Mouse (Mus musculus) kidney, embryonic 16.5 days (tissue): ENCODE data around the gene Pnpla7. TPM values are rescaled to one million over a fixed set of nuclear protein-coding genes. Genes with fewer than 3 reads are reported as not detected.
A peak's percentile ranks its signal among the peaks of the same experiment; 100 is the strongest.

ENCODE experiments used
- ATAC-seq: fragments of 200-750 bp; cut with Nextera tagmentation; 2 replicates; pipeline ENCODE4 v1.8.0; 2017; ENCODE audit warnings: moderate TSS enrichment; ENCODE audit not compliant: low FRiP score, low TSS enrichment
- H3K27ac ChIP-seq: fragments of 300-500 bp; sonication (generic); 2 replicates; pipeline ENCODE4 v1.5.1; 2014; ENCODE audit warnings: low read length
- H3K27me3 ChIP-seq: fragments of 300-500 bp; sonication (generic); 2 replicates; pipeline ENCODE4 v1.6.1; 2014; ENCODE audit warnings: low read length, control low read depth, mixed read lengths; ENCODE audit not compliant: insufficient read depth
- H3K36me3 ChIP-seq: fragments of 300-500 bp; sonication (generic); 2 replicates; pipeline ENCODE4 v1.6.1; 2014; ENCODE audit warnings: low read length, control low read depth, mixed read lengths; ENCODE audit not compliant: insufficient read depth
- H3K4me1 ChIP-seq: fragments of 300-500 bp; sonication (generic); 2 replicates; pipeline ENCODE4 v1.6.1; 2014; ENCODE audit warnings: low read length, control low read depth, mixed read lengths; ENCODE audit not compliant: insufficient read depth
- H3K4me2 ChIP-seq: fragments of 300-500 bp; sonication (generic); replicated peaks from 2 replicates; pipeline ENCODE4 v1.6.1; 2014; ENCODE audit warnings: low read depth, low read length
- H3K4me3 ChIP-seq: fragments of 300-500 bp; sonication (generic); 2 replicates; pipeline ENCODE4 v1.5.1; 2014; ENCODE audit warnings: mild to moderate bottlenecking, low read length
- H3K9ac ChIP-seq: fragments of 300-500 bp; sonication (generic); replicated peaks from 2 replicates; pipeline ENCODE4 v1.6.1; 2014; ENCODE audit warnings: low read length
- H3K9me3 ChIP-seq: fragments of 300-500 bp; sonication (generic); 2 replicates; pipeline ENCODE4 v1.6.1; 2016; ENCODE audit warnings: low read length, control low read depth
- WGBS: fragments of 180-500 bp; shearing (Covaris S2); extraction: QIAGEN DNeasy Blood & Tissue Kit; methylation state at CpG from one replicate; pipeline ENCODE4 v1.1.7; 2014; 5-methylcytosine and 5-hydroxymethylcytosine counted together
- polyA plus RNA-seq: library from polyadenylated mRNA; unstranded; fragments of >200 nt; fragmentation: Nextera tagmentation; extraction: Ambion mirVana; gene quantifications from 2 replicates; pipeline ENCODE4 v1.2.1, GENCODE M21; 2015

Gene Pnpla7
- polyA plus RNA-seq = 8.4 and 8.7 TPM in 2 replicates

DNA sequence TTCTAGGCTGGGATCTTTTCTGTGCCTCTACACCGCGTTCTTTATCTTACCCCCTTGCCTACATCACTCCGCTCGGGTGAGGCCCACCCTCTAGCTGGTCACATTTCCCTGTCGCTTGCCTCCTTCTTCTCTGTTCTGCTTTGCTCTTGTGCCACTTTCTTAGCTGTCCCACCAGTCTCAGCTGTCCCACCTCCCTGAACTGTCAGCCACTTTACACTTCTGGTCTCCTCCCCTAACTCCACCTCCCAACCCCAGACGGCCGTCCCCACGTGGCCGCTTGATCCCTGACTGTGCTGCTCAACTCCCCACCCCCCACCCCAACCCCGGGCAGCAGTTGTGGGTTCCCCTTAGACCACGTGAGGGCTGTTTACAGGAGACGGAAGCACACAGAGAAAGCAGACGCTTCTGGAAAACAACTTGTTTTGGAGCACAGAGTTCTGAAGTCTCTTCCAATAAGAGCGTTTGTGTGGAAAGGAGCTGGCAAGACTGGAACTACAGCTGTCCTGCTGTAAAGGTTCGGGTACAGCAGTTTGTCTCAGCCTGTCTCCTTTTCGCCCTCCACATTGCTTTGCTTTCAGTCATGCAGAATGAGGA lies at the start of gene Pnpla7:
Pnpla7 (plus strand) TSS at position 330 of the 594 bp plus-strand sequence.
- Histone ChIP-seq H3K4me1 (peaks cover 16% of the 10 kb centered on the region), H3K9me3 (no peaks in the 10 kb centered on the region), H3K4me3 (peak within 1 kb of the TSS; percentile 64), H3K36me3 (peaks cover 13% of the 10 kb centered on the region), H3K27ac (peak within 1 kb of the TSS; percentile 95), H3K4me2 (peak within 1 kb of the TSS; percentile 98), H3K27me3 (no peaks in the 10 kb centered on the region), H3K9ac (peak within 1 kb of the TSS; percentile 79)
- peak; percentile 70 for ATAC-seq
- WGBS = under 1% methylated on average over 16 of the region's 16 CpGs

DNA sequence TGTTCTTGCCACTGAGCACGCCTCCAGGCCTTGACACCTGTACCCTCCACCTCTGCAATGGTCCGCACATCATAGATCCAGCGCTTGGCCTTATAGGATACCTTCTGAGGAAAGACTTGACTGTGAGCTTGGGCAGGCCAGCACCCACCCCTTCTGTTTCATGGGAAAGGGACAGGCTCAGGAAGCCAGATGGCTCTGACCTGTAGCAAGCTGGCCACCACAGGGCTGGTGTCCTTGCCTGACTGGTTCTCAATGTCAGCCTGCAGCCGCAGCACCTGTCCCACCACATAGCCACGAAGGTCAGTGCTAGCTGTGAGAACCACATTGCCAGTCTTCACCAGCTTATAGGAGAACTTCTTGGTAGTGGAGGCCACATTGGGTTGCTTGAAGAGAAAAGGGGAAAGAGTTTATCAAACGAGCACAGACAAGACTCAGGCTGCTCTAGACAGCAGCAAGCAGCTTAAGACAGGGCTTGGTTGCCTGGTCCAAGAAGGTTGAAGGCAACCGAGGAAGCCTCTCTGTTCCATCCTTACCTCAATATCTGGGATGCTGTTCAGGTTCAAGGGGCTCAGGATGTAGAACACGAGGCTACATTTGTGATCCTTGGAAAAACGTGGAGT lies 49.4 kb upstream of the Pnpla7 start:
- 88% methylated on average over 9 of the region's 9 CpGs for WGBS

DNA sequence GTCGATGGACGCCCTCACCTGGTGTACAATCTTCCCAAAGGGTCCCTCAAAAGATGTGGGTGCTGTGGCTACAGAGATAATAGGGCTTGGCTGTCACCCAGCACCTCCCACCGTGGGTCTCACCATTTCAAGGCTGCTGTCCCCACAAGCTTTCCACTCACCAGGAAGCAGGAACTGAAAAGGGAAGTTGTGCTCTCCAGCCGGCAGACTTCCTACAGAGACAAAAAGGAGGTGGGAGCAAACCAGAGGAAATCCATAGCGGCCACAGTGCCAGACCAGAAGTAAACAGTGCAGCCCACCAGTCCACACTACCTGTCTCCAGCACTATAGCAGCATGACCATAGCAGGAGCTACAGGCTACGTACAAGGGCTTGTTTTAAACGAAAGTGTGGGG lies 48.9 kb upstream of the Pnpla7 start:
- no peaks in the 10 kb centered on the region for H3K9me3 ChIP-seq
- H3K4me1 ChIP-seq = peaks cover 6% of the 10 kb centered on the region
- no peak overlapping the region for H3K27ac ChIP-seq
- H3K4me2 ChIP-seq = no peak overlapping the region
- 72% methylated on average over 7 of the region's 7 CpGs for WGBS
- H3K4me3 ChIP-seq = no peak overlapping the region
- ATAC-seq = no peak
- no peaks in the 10 kb centered on the region for H3K27me3 ChIP-seq
- H3K9ac ChIP-seq = no peak overlapping the region
- H3K36me3 ChIP-seq = no peaks in the 10 kb centered on the region

More for the DNA sequence above, 49.4 kb upstream of the Pnpla7 start:
- H3K27me3 ChIP-seq = no peaks in the 10 kb centered on the region
- no peak overlapping the region for H3K27ac ChIP-seq
- H3K4me1 ChIP-seq = peaks cover 6% of the 10 kb centered on the region
- no peak overlapping the region for H3K4me3 ChIP-seq
- no peak overlapping the region for H3K4me2 ChIP-seq
- H3K9ac ChIP-seq = no peak overlapping the region
- H3K9me3 ChIP-seq = no peaks in the 10 kb centered on the region
- ATAC-seq = no peak
- no peaks in the 10 kb centered on the region for H3K36me3 ChIP-seq

DNA sequence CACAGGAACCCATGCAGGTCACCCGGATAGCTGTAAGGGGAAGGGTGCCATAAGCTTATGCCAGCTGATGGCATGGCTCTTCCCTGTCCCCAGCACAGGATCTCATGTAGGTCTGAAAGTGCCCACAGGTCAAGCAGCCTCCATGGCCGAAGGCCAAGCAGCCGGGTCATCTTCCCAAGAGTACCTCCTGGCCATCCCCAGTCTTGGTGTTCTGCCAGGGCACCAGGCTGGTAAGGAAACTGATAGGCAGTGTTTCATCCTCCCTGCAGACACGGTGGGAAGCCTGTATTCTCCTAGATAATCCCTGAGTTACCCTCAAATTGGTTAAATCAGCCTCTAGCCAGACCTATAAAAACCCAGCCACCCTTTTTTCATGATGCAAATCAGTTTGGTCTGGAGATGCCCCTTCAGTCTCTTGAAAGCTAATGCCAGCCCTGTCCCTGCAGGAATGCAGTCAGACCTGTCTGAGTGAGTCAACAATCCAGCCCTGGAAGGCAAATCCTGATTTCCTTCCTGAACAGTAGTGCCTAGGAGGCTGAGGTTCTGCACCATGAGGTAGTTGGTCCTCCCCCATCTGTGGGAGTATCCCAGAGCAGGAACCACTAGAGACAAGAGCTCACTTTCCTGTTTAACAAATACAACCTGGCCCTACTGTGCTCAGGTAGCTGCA lies 47.9 kb upstream of the Pnpla7 start:
- Histone ChIP-seq H3K4me2 (no peak overlapping the region), H3K9me3 (no peaks in the 10 kb centered on the region), H3K4me3 (no peak overlapping the region), H3K4me1 (peaks cover 6% of the 10 kb centered on the region), H3K27ac (peak overlapping the region; percentile 77), H3K9ac (no peak overlapping the region; the same call in 1 of the 2 replicates), H3K36me3 (no peaks in the 10 kb centered on the region), H3K27me3 (no peaks in the 10 kb centered on the region)
- WGBS = 56% methylated on average over 4 of the region's 4 CpGs
- peak; percentile 78 for ATAC-seq

DNA sequence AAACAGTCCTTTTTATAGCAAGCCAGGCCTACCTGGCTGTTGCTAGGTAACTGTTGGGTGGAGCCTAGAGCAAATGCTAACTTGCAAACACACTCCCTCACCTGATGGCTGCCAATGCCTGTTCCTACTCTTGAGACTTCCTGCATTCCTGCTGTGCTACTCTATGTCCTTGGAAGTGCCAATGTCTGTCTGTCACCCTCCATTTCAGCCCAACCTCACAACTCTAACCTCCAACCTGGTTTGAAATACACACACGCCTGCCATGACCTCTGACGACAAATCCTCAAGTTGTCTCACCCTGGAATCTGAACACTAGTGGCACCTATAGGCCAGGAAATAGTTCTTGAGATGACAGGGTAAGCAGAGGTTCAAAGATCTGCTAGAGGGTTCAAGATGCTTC lies 46.7 kb upstream of the Pnpla7 start:
- H3K4me3 ChIP-seq = no peak overlapping the region
- no peaks in the 10 kb centered on the region for H3K36me3 ChIP-seq
- H3K9me3 ChIP-seq = no peaks in the 10 kb centered on the region
- no peak overlapping the region for H3K9ac ChIP-seq
- WGBS = 52% methylated on average over 2 of the region's 2 CpGs
- H3K4me1 ChIP-seq = peaks cover 9% of the 10 kb centered on the region
- H3K27me3 ChIP-seq = no peaks in the 10 kb centered on the region
- H3K4me2 ChIP-seq = no peak overlapping the region
- H3K27ac ChIP-seq = no peak overlapping the region; the same call in 1 of the 2 replicates
- 0 out of 2 replicates have a peak, but pooled peaks have one; percentile 37 for ATAC-seq

DNA sequence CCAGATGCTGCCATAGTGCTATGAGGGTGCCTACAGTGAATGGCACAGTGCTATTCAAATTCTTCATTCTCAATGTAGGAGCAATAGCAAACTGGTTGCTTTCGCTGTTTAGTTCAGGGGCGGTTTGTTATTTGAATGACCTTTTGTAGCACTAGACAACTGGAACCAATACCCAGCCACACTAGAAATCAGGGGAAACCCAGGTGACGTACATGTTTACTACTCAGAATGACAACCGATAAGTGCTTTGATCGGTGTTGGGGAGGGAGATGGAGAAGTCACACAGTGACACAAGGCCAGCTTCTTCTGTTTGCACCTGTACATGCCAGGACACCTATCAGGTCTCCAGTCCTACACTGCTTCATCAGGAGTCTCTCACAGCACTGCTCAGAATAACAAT lies 46.2 kb upstream of the Pnpla7 start:
- Histone ChIP-seq H3K27ac (no peak overlapping the region), H3K9ac (no peak overlapping the region), H3K27me3 (no peaks in the 10 kb centered on the region), H3K4me3 (no peak overlapping the region), H3K36me3 (no peaks in the 10 kb centered on the region), H3K4me2 (no peak overlapping the region), H3K4me1 (peaks cover 13% of the 10 kb centered on the region), H3K9me3 (no peaks in the 10 kb centered on the region)
- WGBS = 91% methylated on average over 5 of the region's 5 CpGs
- no peak for ATAC-seq

DNA sequence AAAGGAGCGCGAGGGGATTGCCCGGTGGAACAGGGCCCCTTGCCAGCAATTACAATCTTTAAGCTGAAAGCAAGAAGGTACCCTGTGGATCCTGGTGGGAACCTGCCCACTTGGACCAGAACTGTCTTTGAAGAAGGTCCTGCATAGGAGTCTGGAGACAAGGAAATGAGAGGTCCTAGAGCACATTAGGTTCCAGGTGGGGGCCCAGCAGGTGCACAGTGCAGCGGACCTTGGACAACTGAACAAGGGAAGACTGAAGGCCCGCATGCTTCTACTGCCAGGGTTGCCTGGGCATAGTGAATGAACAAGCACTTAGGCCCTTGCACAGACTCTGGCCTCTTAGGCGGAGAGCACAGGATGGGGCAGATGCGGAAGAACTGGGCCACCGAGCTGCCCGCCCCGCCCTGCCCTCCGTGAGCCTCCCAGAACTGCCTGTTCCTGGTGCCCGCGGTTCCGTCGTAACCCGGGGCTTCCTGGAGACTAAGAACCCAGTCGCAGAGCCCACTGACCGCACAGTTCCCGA lies 41.3 kb upstream of the Pnpla7 start:
- Histone ChIP-seq H3K4me1 (peaks cover 12% of the 10 kb centered on the region), H3K4me3 (peak overlapping the region; percentile 76), H3K4me2 (peak overlapping the region; percentile 90), H3K27ac (peak overlapping the region; percentile 84), H3K9ac (peak overlapping the region; percentile 79), H3K36me3 (no peaks in the 10 kb centered on the region), H3K9me3 (no peaks in the 10 kb centered on the region), H3K27me3 (no peaks in the 10 kb centered on the region)
- 4% methylated on average over 18 of the region's 19 CpGs for WGBS
- ATAC-seq = peak; percentile 69

DNA sequence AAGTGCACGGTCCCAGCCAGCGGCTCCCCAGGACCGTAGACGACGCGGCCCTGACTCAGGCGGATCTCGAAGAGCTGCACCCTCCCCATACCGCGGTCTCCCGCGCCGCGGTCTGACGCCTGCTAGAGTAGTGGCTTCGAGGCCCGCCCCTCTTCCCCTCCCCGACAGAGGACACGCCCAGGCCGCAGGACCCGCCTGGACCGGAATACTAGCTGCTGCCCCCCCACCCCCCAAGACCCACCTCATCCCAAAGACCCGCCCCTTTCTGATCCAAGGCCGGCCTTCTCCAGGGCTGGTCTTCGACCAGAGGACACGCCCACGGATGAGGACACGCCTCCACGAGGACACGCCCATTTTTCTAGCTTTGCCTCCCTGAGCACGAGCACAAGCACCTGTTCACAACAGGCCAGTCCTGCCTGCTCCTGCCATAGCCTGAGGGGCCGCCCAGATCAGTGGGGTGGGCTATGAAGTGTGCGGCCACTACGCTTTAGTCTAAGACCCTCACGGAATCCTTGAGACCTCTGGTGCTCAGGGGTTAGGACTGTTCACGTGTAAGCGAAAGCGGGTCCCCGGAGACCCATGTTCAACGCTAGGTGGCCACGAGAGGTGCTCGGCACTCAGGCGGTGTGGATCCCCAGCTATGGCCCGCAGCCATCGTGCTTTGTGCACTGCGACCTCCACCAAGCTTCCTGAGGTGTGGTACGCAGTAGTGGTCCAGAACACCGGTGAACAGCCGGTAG lies 40.6 kb upstream of the Pnpla7 start, which contains the start of gene Arrdc1:
Arrdc1 (minus strand) TSS at position 196 of the 740 bp plus-strand sequence.
- Histone ChIP-seq H3K4me2 (peak within 1 kb of the TSS; percentile 90), H3K36me3 (no peaks in the 10 kb centered on the region), H3K27me3 (no peaks in the 10 kb centered on the region), H3K27ac (peak within 1 kb of the TSS; percentile 84), H3K9ac (peak within 1 kb of the TSS; percentile 79), H3K9me3 (no peaks in the 10 kb centered on the region), H3K4me3 (peak within 1 kb of the TSS; percentile 76), H3K4me1 (peaks cover 12% of the 10 kb centered on the region)
- under 1% methylated on average over 48 of the region's 49 CpGs for WGBS
- ATAC-seq = peak; percentile 96

DNA sequence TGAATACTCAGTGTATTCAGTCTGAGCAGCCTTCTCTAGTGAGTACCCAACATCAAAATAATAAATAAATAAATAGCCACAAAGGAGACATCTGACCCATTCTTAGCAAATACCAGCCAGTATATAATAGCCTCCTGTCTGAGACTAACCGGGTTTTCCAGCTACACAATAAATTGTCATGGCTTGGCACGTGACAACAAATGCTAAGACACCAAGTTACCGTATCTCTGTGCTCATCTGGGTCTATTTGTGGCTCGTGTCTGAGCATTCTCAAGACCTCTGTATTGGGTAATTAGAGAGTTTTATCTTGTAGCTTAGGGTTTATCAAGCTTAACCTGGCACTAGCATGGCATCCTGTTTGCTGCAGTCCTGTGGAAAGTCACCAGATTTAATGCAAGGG lies 33.7 kb upstream of the Pnpla7 start:
- no peaks in the 10 kb centered on the region for H3K27me3 ChIP-seq
- WGBS = 63% methylated on average over 4 of the region's 4 CpGs
- H3K27ac ChIP-seq = no peak overlapping the region
- H3K4me1 ChIP-seq = no peaks in the 10 kb centered on the region
- no peak for ATAC-seq
- H3K36me3 ChIP-seq = no peaks in the 10 kb centered on the region
- H3K9ac ChIP-seq = no peak overlapping the region
- H3K9me3 ChIP-seq = no peaks in the 10 kb centered on the region
- H3K4me3 ChIP-seq = no peak overlapping the region
- no peak overlapping the region for H3K4me2 ChIP-seq
